Mouse (Mus musculus) neural tube, embryonic 11.5 days (tissue): ENCODE measurements around the gene Abcg1. TPM values are rescaled to one million over a fixed set of nuclear protein-coding genes. Genes with fewer than 3 reads are reported as not detected.
A peak's percentile ranks its signal among the peaks of the same experiment; 100 is the strongest.

Experiments
- ATAC-seq: fragments of 200-750 bp; cut with Nextera tagmentation; 2 replicates; pipeline ENCODE4 v1.8.0; 2017; ENCODE audit warnings: moderate number of reproducible peaks, mild to moderate bottlenecking, moderate TSS enrichment, moderate library complexity; ENCODE audit not compliant: insufficient read depth, low FRiP score, low TSS enrichment
- DNase-seq: peaks from one replicate; pipeline ENCODE4 v3.0.0-alpha.2; 2015; ENCODE audit warnings: low spot score
- H3K27ac ChIP-seq: fragments of 300-500 bp; sonication (generic); 2 replicates; pipeline ENCODE4 v1.5.1; 2014; ENCODE audit warnings: low read depth, mild to moderate bottlenecking, low read length
- H3K27me3 ChIP-seq: fragments of 300-500 bp; sonication (generic); 2 replicates; pipeline ENCODE4 v1.6.1; 2014; ENCODE audit warnings: mild to moderate bottlenecking, low read length, mixed read lengths; ENCODE audit not compliant: control insufficient read depth, insufficient read depth
- H3K36me3 ChIP-seq: fragments of 300-500 bp; sonication (generic); 2 replicates; pipeline ENCODE4 v1.6.1; 2014; ENCODE audit warnings: mild to moderate bottlenecking, low read length, moderate library complexity, mixed read lengths; ENCODE audit not compliant: control insufficient read depth, insufficient read depth
- H3K4me1 ChIP-seq: fragments of 300-500 bp; sonication (generic); 2 replicates; pipeline ENCODE4 v1.6.1; 2014; ENCODE audit warnings: low read length, mixed read lengths; ENCODE audit not compliant: control insufficient read depth, insufficient read depth
- H3K4me2 ChIP-seq: fragments of 300-500 bp; sonication (generic); 2 replicates; pipeline ENCODE4 v1.6.1; 2014; ENCODE audit warnings: low read depth, mild to moderate bottlenecking, moderate library complexity
- H3K4me3 ChIP-seq: fragments of 300-500 bp; sonication (generic); 2 replicates; pipeline ENCODE4 v1.5.1; 2014; ENCODE audit warnings: low read depth, low read length
- H3K9ac ChIP-seq: fragments of 300-500 bp; sonication (generic); 2 replicates; pipeline ENCODE4 v1.6.1; 2014; ENCODE audit warnings: mild to moderate bottlenecking, low read length
- H3K9me3 ChIP-seq: fragments of 300-500 bp; sonication (generic); 2 replicates; pipeline ENCODE4 v1.6.1; 2016; ENCODE audit warnings: low read length; ENCODE audit not compliant: control insufficient read depth
- WGBS: fragments of 180-500 bp; shearing (Covaris S2); extraction: QIAGEN DNeasy Blood & Tissue Kit; methylation state at CpG from one replicate; pipeline ENCODE4 v1.1.7; 2014; 5-methylcytosine and 5-hydroxymethylcytosine counted together
- polyA plus RNA-seq: library from polyadenylated mRNA; unstranded; fragments of >200 nt; fragmentation: Nextera tagmentation; extraction: Ambion mirVana; gene quantifications from 2 replicates; pipeline ENCODE4 v1.2.1, GENCODE M21; 2014

The Abcg1 gene
- polyA plus RNA-seq, 1 experiment from 2014 or later: 9.7 TPM

GRCm38 (mm10) chr17:31036168-31036876 lies 21.2 kb upstream of the Abcg1 start:
- DNase-seq (no peak), ATAC-seq (no peak)
- Histone ChIP-seq H3K4me1 (no peaks in the 10 kb centered on the region), H3K27ac (no peak overlapping the region), H3K4me3 (no peak overlapping the region), H3K9ac (no peak overlapping the region), H3K36me3 (no peaks in the 10 kb centered on the region), H3K27me3 (no peaks in the 10 kb centered on the region), H3K4me2 (no peak overlapping the region), H3K9me3 (no peaks in the 10 kb centered on the region)
- 84% methylated on average over 22 of the region's 22 CpGs for WGBS

GRCm38 (mm10) chr17:31037331-31037730 lies 20.1 kb upstream of the Abcg1 start:
- H3K36me3 ChIP-seq: no peaks in the 10 kb centered on the region
- WGBS: 84% methylated on average over 8 of the region's 8 CpGs
- ATAC-seq: no peak
- no peak overlapping the region for H3K4me2 ChIP-seq
- no peak overlapping the region for H3K9ac ChIP-seq
- no peaks in the 10 kb centered on the region for H3K4me1 ChIP-seq
- no peak overlapping the region for H3K27ac ChIP-seq
- no peaks in the 10 kb centered on the region for H3K9me3 ChIP-seq
- H3K27me3 ChIP-seq: no peaks in the 10 kb centered on the region
- H3K4me3 ChIP-seq: no peak overlapping the region
- DNase-seq: no peak

- Histone ChIP-seq H3K9ac (no peak overlapping the region), H3K9me3 (no peaks in the 10 kb centered on the region), H3K4me1 (no peaks in the 10 kb centered on the region), H3K4me3 (no peak overlapping the region), H3K27ac (no peak overlapping the region), H3K36me3 (no peaks in the 10 kb centered on the region), H3K27me3 (no peaks in the 10 kb centered on the region), H3K4me2 (no peak overlapping the region)
- 85% methylated on average over 4 of the region's 4 CpGs for WGBS
- DNase-seq (no peak), ATAC-seq (no peak)
Measured at GRCm38 (mm10) chr17:31038381-31038780, 19.1 kb upstream of the Abcg1 start.

- ATAC-seq: no peak
- Histone ChIP-seq H3K9ac (peak overlapping the region; percentile 10; the same call in 1 of the 2 replicates), H3K27me3 (no peaks in the 10 kb centered on the region), H3K9me3 (no peaks in the 10 kb centered on the region), H3K4me1 (no peaks in the 10 kb centered on the region), H3K36me3 (no peaks in the 10 kb centered on the region), H3K4me2 (no peak overlapping the region), H3K4me3 (no peak overlapping the region), H3K27ac (no peak overlapping the region)
- DNase-seq: no peak
- WGBS: 71% methylated on average over 7 of the region's 7 CpGs
Measured at GRCm38 (mm10) chr17:31039626-31040025, 17.8 kb upstream of the Abcg1 start.

GRCm38 (mm10) chr17:31040421-31040820 lies 17.1 kb upstream of the Abcg1 start:
- H3K36me3 ChIP-seq: no peaks in the 10 kb centered on the region
- ATAC-seq (no peak), DNase-seq (no peak)
- no peak overlapping the region for H3K9ac ChIP-seq
- no peak overlapping the region for H3K4me3 ChIP-seq
- H3K27ac ChIP-seq: no peak overlapping the region
- 72% methylated on average over 7 of the region's 7 CpGs for WGBS
- H3K9me3 ChIP-seq: no peaks in the 10 kb centered on the region
- H3K4me1 ChIP-seq: no peaks in the 10 kb centered on the region
- H3K4me2 ChIP-seq: no peak overlapping the region
- H3K27me3 ChIP-seq: no peaks in the 10 kb centered on the region

GRCm38 (mm10) chr17:31042751-31043150 lies 14.7 kb upstream of the Abcg1 start:
- no peak overlapping the region for H3K9ac ChIP-seq
- H3K9me3 ChIP-seq: no peaks in the 10 kb centered on the region
- no peak overlapping the region for H3K4me2 ChIP-seq
- no peaks in the 10 kb centered on the region for H3K27me3 ChIP-seq
- DNase-seq: no peak
- no peak overlapping the region for H3K4me3 ChIP-seq
- WGBS: 67% methylated on average over 2 of the region's 2 CpGs
- H3K36me3 ChIP-seq: no peaks in the 10 kb centered on the region
- H3K4me1 ChIP-seq: no peaks in the 10 kb centered on the region
- ATAC-seq: no peak
- no peak overlapping the region for H3K27ac ChIP-seq

GRCm38 (mm10) chr17:31057891-31058744 lies 643 bp downstream of the Abcg1 start:
- DNase-seq: peak; percentile 37
- H3K4me2 ChIP-seq: peak overlapping the region; percentile 69
- 1% methylated on average over 31 of the region's 31 CpGs for WGBS
- H3K4me3 ChIP-seq: peak overlapping the region; percentile 47
- no peaks in the 10 kb centered on the region for H3K36me3 ChIP-seq
- H3K9ac ChIP-seq: peak overlapping the region; percentile 42
- H3K9me3 ChIP-seq: peaks cover 5% of the 10 kb centered on the region; the same call in 1 of the 2 replicates
- H3K4me1 ChIP-seq: peaks cover 10% of the 10 kb centered on the region; the same call in 1 of the 2 replicates
- H3K27me3 ChIP-seq: peaks cover 21% of the 10 kb centered on the region
- ATAC-seq: no peak
- H3K27ac ChIP-seq: no peak overlapping the region

- peak overlapping the region; percentile 47 for H3K4me3 ChIP-seq
- H3K4me2 ChIP-seq: peak overlapping the region; percentile 69
- H3K9me3 ChIP-seq: no peaks in the 10 kb centered on the region
- ATAC-seq: no peak
- no peaks in the 10 kb centered on the region for H3K36me3 ChIP-seq
- 2% methylated on average over 13 of the region's 13 CpGs for WGBS
- peaks cover 21% of the 10 kb centered on the region for H3K27me3 ChIP-seq
- H3K4me1 ChIP-seq: peaks cover 10% of the 10 kb centered on the region; the same call in 1 of the 2 replicates
- DNase-seq: peak; percentile 53
- H3K27ac ChIP-seq: no peak overlapping the region
- H3K9ac ChIP-seq: peak overlapping the region; percentile 42; the same call in 1 of the 2 replicates
Measured at GRCm38 (mm10) chr17:31058745-31059085, 1.2 kb downstream of the Abcg1 start.
